Mouse (Mus musculus) E14TG2a.4 (cell line): ENCODE measurements at regions not wholly inside any gene's neighbourhood (a gene's known extent, or its start where the extent isn't known, plus 50 kb on each side); places are given as distances from the start of the nearest gene placed in this dataset.

Source experiments
- H3K27me3 ChIP-seq: 2 replicates; pipeline ENCODE4 v1.6.1; 2014; ENCODE audit warnings: low read length, control low read depth; ENCODE audit not compliant: insufficient read depth
- H3K36me3 ChIP-seq: 2 replicates; pipeline ENCODE4 v1.6.1; 2014; ENCODE audit warnings: low read length, control low read depth; ENCODE audit not compliant: insufficient read depth
- H3K4me1 ChIP-seq: replicated peaks from 2 replicates; pipeline ENCODE4 v1.6.1; 2014; ENCODE audit warnings: low read depth, low read length, control low read depth
- H3K4me3 ChIP-seq: replicated peaks from 2 replicates; pipeline ENCODE4 v1.5.1; 2014; ENCODE audit warnings: mild to moderate bottlenecking, low read length
- H3K9me3 ChIP-seq: 2 replicates; pipeline ENCODE4 v1.6.1; 2014; ENCODE audit warnings: low read length, control low read depth
- CTCF ChIP-seq: conservative IDR thresholded peaks from 2 replicates; pipeline ENCODE4 v1.5.1; 2014; ENCODE audit warnings: low read length
- NANOG ChIP-seq: IDR thresholded peaks from 2 replicates; pipeline ENCODE4 v1.6.1; 2014; ENCODE audit warnings: borderline replicate concordance, low read length, mixed read lengths
- POU5F1 ChIP-seq: IDR thresholded peaks from 2 replicates; pipeline ENCODE4 v1.6.1; 2014; ENCODE audit warnings: low read length, borderline replicate concordance

- H3K9me3 ChIP-seq = no peaks in the 10 kb centered on the region
- H3K4me3 ChIP-seq = no peak overlapping the region
- peaks cover 3% of the 10 kb centered on the region for H3K27me3 ChIP-seq
- no peaks in the 10 kb centered on the region for H3K36me3 ChIP-seq
- TF ChIP-seq NANOG (no peak), POU5F1 (no peak), CTCF (no peak)
- H3K4me1 ChIP-seq = peaks cover 21% of the 10 kb centered on the region
These were observed 119.3 kb upstream of the Prok2 start for GRCm38 (mm10) chr6:99845508-99845846.

DNA sequence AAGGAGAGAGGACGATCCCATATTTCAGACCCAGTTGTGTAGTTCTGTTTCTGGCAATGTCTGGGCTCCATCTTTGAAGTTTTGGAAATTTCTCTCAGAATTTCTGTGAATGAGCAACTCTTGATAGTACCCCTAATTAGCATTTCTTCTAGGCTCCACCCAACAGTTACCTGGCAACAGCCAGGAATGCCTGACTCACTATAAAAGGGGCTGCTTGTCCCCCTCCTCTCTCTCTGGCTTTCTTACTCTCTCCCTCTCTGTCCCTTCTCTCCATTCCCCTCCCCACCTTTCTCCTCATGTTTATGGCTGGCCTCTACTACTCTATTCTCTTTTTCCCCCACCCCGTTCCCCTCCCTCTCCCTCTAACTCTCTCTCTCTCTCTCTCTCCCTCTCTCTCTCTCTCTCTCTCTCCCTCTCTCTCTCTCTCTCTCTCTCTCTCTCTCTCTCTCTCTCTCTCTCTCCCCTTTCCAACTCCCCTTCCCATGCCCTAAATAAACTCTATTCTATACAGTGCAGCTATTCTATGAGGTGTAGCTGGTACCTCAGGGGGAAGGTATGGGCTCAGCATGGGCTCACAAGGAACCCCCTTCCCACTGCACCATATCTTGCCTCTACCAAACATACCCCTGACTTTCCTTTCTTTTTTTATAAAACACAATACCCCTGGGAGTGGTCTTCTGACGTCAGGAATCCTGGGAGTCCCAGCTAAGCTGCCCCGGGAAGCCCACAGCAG lies 118.7 kb upstream of the Prok2 start:
- Histone ChIP-seq H3K27me3 (peaks cover 3% of the 10 kb centered on the region), H3K36me3 (no peaks in the 10 kb centered on the region), H3K4me3 (no peak overlapping the region), H3K4me1 (peaks cover 17% of the 10 kb centered on the region), H3K9me3 (no peaks in the 10 kb centered on the region)
- TF ChIP-seq NANOG = no peak

- Histone ChIP-seq H3K9me3 (no peaks in the 10 kb centered on the region), H3K4me1 (peaks cover 13% of the 10 kb centered on the region), H3K27me3 (peaks cover 3% of the 10 kb centered on the region), H3K4me3 (no peak overlapping the region), H3K36me3 (no peaks in the 10 kb centered on the region)
- TF ChIP-seq NANOG (no peak), CTCF (no peak), POU5F1 (no peak)
These were observed 117.3 kb upstream of the Prok2 start for GRCm38 (mm10) chr6:99843507-99843906.

GRCm38 (mm10) chr6:99842723-99843122 lies 116.5 kb upstream of the Prok2 start:
- H3K36me3 ChIP-seq = no peaks in the 10 kb centered on the region
- H3K9me3 ChIP-seq = no peaks in the 10 kb centered on the region
- no peak overlapping the region for H3K4me3 ChIP-seq
- peaks cover 6% of the 10 kb centered on the region for H3K27me3 ChIP-seq
- TF ChIP-seq POU5F1 = no peak
- TF ChIP-seq NANOG = no peak
- TF ChIP-seq CTCF = no peak
- H3K4me1 ChIP-seq = peaks cover 13% of the 10 kb centered on the region

- TF ChIP-seq POU5F1 = no peak
- TF ChIP-seq CTCF = no peak
- TF ChIP-seq NANOG = no peak
- H3K4me3 ChIP-seq = no peak overlapping the region
- no peaks in the 10 kb centered on the region for H3K9me3 ChIP-seq
- peaks cover 13% of the 10 kb centered on the region for H3K4me1 ChIP-seq
- H3K36me3 ChIP-seq = no peaks in the 10 kb centered on the region
- peaks cover 6% of the 10 kb centered on the region for H3K27me3 ChIP-seq
These were observed 114.6 kb upstream of the Prok2 start for GRCm38 (mm10) chr6:99840823-99841222.

DNA sequence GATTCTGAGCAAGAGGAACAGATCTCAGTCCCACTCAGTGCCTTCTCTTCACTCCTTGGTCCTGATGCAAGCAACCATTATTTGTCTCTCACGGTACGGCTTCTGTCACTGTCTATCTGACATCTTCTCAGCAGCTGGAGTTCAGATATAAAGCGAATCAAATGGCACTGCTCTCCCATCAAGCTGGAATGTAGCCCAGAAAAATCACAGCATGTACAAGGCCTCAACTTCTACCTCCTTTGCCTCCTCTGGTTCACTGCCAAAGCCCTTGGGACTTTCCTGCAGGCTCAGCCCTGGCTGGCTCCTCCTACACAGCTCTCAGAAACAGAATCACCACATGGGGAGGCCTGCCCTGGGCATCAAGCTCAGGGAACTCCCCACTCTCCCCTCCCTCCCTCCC lies 107.1 kb upstream of the Prok2 start:
- TF ChIP-seq POU5F1 = no peak
- TF ChIP-seq CTCF = no peak
- TF ChIP-seq NANOG = no peak
- H3K4me1 ChIP-seq = no peaks in the 10 kb centered on the region
- H3K36me3 ChIP-seq = no peaks in the 10 kb centered on the region
- 0 out of 2 replicates have a peak, but pooled peaks cover 2% of the 10 kb centered on the region for H3K27me3 ChIP-seq
- no peak overlapping the region for H3K4me3 ChIP-seq
- H3K9me3 ChIP-seq = no peaks in the 10 kb centered on the region

DNA sequence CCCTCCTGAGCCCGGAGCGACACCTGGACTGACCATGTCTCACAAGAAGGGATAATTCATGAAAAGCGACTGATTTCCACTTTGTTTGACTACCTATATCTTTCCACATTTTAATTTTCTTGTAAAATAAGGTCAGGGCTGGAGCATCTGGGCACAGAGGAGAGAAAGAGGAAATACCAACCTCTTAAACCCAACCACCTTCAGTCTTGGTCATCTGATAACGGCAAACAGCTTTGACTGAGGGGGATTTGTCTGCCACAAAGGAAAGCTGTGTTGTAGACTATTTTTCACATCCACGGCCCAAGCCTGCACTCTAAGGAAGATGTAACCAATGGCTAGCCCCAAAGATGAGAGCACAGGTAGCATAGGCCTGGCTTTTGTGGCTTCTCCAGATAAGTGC lies 101.4 kb upstream of the Prok2 start:
- TF ChIP-seq CTCF (no peak), POU5F1 (no peak), NANOG (no peak)
- Histone ChIP-seq H3K4me3 (no peak overlapping the region), H3K4me1 (0 out of 2 replicates have a peak, but pooled peaks cover 3% of the 10 kb centered on the region), H3K27me3 (peaks cover under 1% of the 10 kb centered on the region; the same call in 1 of the 2 replicates), H3K9me3 (no peaks in the 10 kb centered on the region), H3K36me3 (no peaks in the 10 kb centered on the region)

GRCm38 (mm10) chr6:99824808-99825207 lies 98.6 kb upstream of the Prok2 start:
- Histone ChIP-seq H3K36me3 (no peaks in the 10 kb centered on the region), H3K27me3 (peaks cover 10% of the 10 kb centered on the region), H3K4me1 (0 out of 2 replicates have a peak, but pooled peaks cover 3% of the 10 kb centered on the region), H3K9me3 (no peaks in the 10 kb centered on the region), H3K4me3 (no peak overlapping the region)
- no peak for TF ChIP-seq NANOG

GRCm38 (mm10) chr6:99822471-99822870 lies 96.3 kb upstream of the Prok2 start:
- Histone ChIP-seq H3K9me3 (no peaks in the 10 kb centered on the region), H3K36me3 (no peaks in the 10 kb centered on the region)
- TF ChIP-seq CTCF = no peak
- no peak for TF ChIP-seq NANOG
- no peak for TF ChIP-seq POU5F1

More at GRCm38 (mm10) chr6:99822471-99822870, 96.3 kb upstream of the Prok2 start:
- no peak overlapping the region for H3K4me3 ChIP-seq
- peaks cover 11% of the 10 kb centered on the region for H3K4me1 ChIP-seq
- H3K27me3 ChIP-seq = peaks cover 15% of the 10 kb centered on the region
